Mouse (Mus musculus) hindbrain, embryonic 16.5 days (tissue): Measurements from ENCODE around the gene Ccdc160. TPM values are rescaled to one million over a fixed set of nuclear protein-coding genes. Genes with fewer than 3 reads are reported as not detected.

Source experiments
- ATAC-seq: fragments of 200-750 bp; cut with Nextera tagmentation; 2 replicates; pipeline ENCODE4 v1.8.0; 2017; ENCODE audit warnings: moderate TSS enrichment, moderate library complexity
- H3K27ac ChIP-seq: fragments of 300-500 bp; sonication (generic); 2 replicates; pipeline ENCODE4 v1.5.1; 2014; ENCODE audit warnings: low read depth, mild to moderate bottlenecking, control low read depth, low read length, moderate library complexity
- H3K27me3 ChIP-seq: fragments of 300-500 bp; sonication (generic); replicated peaks from 2 replicates; pipeline ENCODE4 v1.6.1; 2014; ENCODE audit warnings: low read length; ENCODE audit not compliant: control insufficient read depth, insufficient read depth
- H3K36me3 ChIP-seq: fragments of 300-500 bp; sonication (generic); 2 replicates; pipeline ENCODE4 v1.6.1; 2014; ENCODE audit warnings: mild to moderate bottlenecking, low read length, moderate library complexity, mixed read lengths; ENCODE audit not compliant: control insufficient read depth, insufficient read depth
- H3K4me1 ChIP-seq: fragments of 300-500 bp; sonication (generic); 2 replicates; pipeline ENCODE4 v1.6.1; 2014; ENCODE audit warnings: low read depth, low read length; ENCODE audit not compliant: control insufficient read depth, insufficient read depth
- H3K4me2 ChIP-seq: fragments of 300-500 bp; sonication (generic); 2 replicates; pipeline ENCODE4 v1.6.1; 2014; ENCODE audit warnings: mild to moderate bottlenecking, low read length, control low read depth, moderate library complexity
- H3K4me3 ChIP-seq: fragments of 300-500 bp; sonication (generic); 2 replicates; pipeline ENCODE4 v1.5.1; 2014; ENCODE audit warnings: mild to moderate bottlenecking, low read length, control low read depth, moderate library complexity
- H3K9ac ChIP-seq: fragments of 300-500 bp; sonication (generic); 2 replicates; pipeline ENCODE4 v1.6.1; 2014; ENCODE audit warnings: low read depth, mild to moderate bottlenecking, control low read depth, low read length, moderate library complexity
- H3K9me3 ChIP-seq: fragments of 300-500 bp; sonication (generic); 2 replicates; pipeline ENCODE4 v1.6.1; 2014; ENCODE audit warnings: mild to moderate bottlenecking, low read length, moderate library complexity; ENCODE audit not compliant: control insufficient read depth
- WGBS: fragments of 180-500 bp; shearing (Covaris S2); extraction: QIAGEN DNeasy Blood & Tissue Kit; methylation state at CpG from one replicate; pipeline ENCODE4 v1.1.7; 2014; 5-methylcytosine and 5-hydroxymethylcytosine counted together
- polyA plus RNA-seq: library from polyadenylated mRNA; unstranded; fragments of >200 nt; fragmentation: Nextera tagmentation; extraction: Ambion mirVana; gene quantifications from 2 replicates; pipeline ENCODE4 v1.2.1, GENCODE M21; 2015

Ccdc160 gene
- 6.9 and 8.4 TPM in 2 replicates for polyA plus RNA-seq

GRCm38 (mm10) chrX:52790980-52791593, at the start of gene Ccdc160:
Gene Ccdc160 (plus strand): TSS chrX:52791200.
- no peaks in the 10 kb centered on the region for H3K36me3 ChIP-seq
- peak within 1 kb of the TSS; percentile 39 for H3K9ac ChIP-seq
- WGBS = 16% methylated on average over 26 of the region's 26 CpGs
- peak within 1 kb of the TSS; percentile 53 for H3K4me2 ChIP-seq
- no peaks in the 10 kb centered on the region for H3K27me3 ChIP-seq
- peak within 1 kb of the TSS; percentile 4; the same call in 1 of the 2 replicates for H3K27ac ChIP-seq
- no peaks in the 10 kb centered on the region; the same call in 1 of the 2 replicates for H3K4me1 ChIP-seq
- H3K9me3 ChIP-seq = no peaks in the 10 kb centered on the region
- H3K4me3 ChIP-seq = peak within 1 kb of the TSS; percentile 41
- peak; percentile 100 for ATAC-seq

- Histone ChIP-seq H3K4me2 (peak overlapping the region; percentile 85), H3K9me3 (no peaks in the 10 kb centered on the region), H3K27me3 (peaks cover 3% of the 10 kb centered on the region; the same call in 1 of the 2 replicates), H3K9ac (no peak overlapping the region; the same call in 1 of the 2 replicates), H3K36me3 (no peaks in the 10 kb centered on the region), H3K4me3 (peak overlapping the region; percentile 50), H3K27ac (no peak overlapping the region), H3K4me1 (no peaks in the 10 kb centered on the region)
- ATAC-seq = no peak
- WGBS = 15% methylated on average over 15 of the region's 15 CpGs
Observed at GRCm38 (mm10) chrX:52743781-52744180, 47.2 kb upstream of the Ccdc160 start.

- Histone ChIP-seq H3K27ac (no peak overlapping the region), H3K36me3 (no peaks in the 10 kb centered on the region), H3K4me3 (peak overlapping the region; percentile 50), H3K4me2 (peak overlapping the region; percentile 85), H3K27me3 (peaks cover 3% of the 10 kb centered on the region; the same call in 1 of the 2 replicates), H3K4me1 (no peaks in the 10 kb centered on the region), H3K9ac (peak overlapping the region; percentile 44), H3K9me3 (no peaks in the 10 kb centered on the region)
- WGBS = 25% methylated on average over 40 of the region's 50 CpGs
- ATAC-seq = peak; percentile 68
Observed at GRCm38 (mm10) chrX:52744201-52745051, 46.6 kb upstream of the Ccdc160 start.

- Histone ChIP-seq H3K9ac (no peak overlapping the region), H3K27me3 (peaks cover 3% of the 10 kb centered on the region; the same call in 1 of the 2 replicates), H3K4me3 (no peak overlapping the region), H3K36me3 (no peaks in the 10 kb centered on the region), H3K27ac (no peak overlapping the region), H3K4me1 (no peaks in the 10 kb centered on the region), H3K9me3 (no peaks in the 10 kb centered on the region), H3K4me2 (no peak overlapping the region)
- 15% methylated on average over 6 of the region's 8 CpGs for WGBS
- ATAC-seq = no peak
Observed at GRCm38 (mm10) chrX:52745462-52745861, 45.5 kb upstream of the Ccdc160 start.

- Histone ChIP-seq H3K9me3 (no peaks in the 10 kb centered on the region), H3K9ac (no peak overlapping the region), H3K4me1 (no peaks in the 10 kb centered on the region), H3K36me3 (no peaks in the 10 kb centered on the region), H3K4me2 (no peak overlapping the region), H3K27ac (no peak overlapping the region), H3K4me3 (no peak overlapping the region), H3K27me3 (peaks cover 3% of the 10 kb centered on the region; the same call in 1 of the 2 replicates)
- no peak for ATAC-seq
- WGBS = 10% methylated on average over 10 of the region's 10 CpGs
Observed at GRCm38 (mm10) chrX:52745917-52746316, 45.1 kb upstream of the Ccdc160 start.

- Histone ChIP-seq H3K4me2 (no peak overlapping the region), H3K27ac (no peak overlapping the region), H3K4me1 (no peaks in the 10 kb centered on the region), H3K36me3 (no peaks in the 10 kb centered on the region), H3K9me3 (no peaks in the 10 kb centered on the region), H3K27me3 (peaks cover 3% of the 10 kb centered on the region; the same call in 1 of the 2 replicates), H3K4me3 (no peak overlapping the region), H3K9ac (no peak overlapping the region)
- no peak for ATAC-seq
- 32% methylated on average over 1 of the region's 1 CpGs for WGBS
Observed at GRCm38 (mm10) chrX:52746849-52747248, 44.2 kb upstream of the Ccdc160 start.

GRCm38 (mm10) chrX:52753491-52754085, 37.4 kb upstream of the Ccdc160 start:
- no peaks in the 10 kb centered on the region for H3K36me3 ChIP-seq
- no peak overlapping the region for H3K9ac ChIP-seq
- H3K4me2 ChIP-seq = no peak overlapping the region
- ATAC-seq = no peak
- no peaks in the 10 kb centered on the region for H3K4me1 ChIP-seq
- H3K4me3 ChIP-seq = no peak overlapping the region
- no peaks in the 10 kb centered on the region for H3K9me3 ChIP-seq
- H3K27ac ChIP-seq = no peak overlapping the region
- H3K27me3 ChIP-seq = no peaks in the 10 kb centered on the region
- 33% methylated on average over 6 of the region's 6 CpGs for WGBS

GRCm38 (mm10) chrX:52757164-52757563, 33.8 kb upstream of the Ccdc160 start:
- Histone ChIP-seq H3K9me3 (no peaks in the 10 kb centered on the region), H3K36me3 (no peaks in the 10 kb centered on the region), H3K9ac (no peak overlapping the region), H3K27me3 (no peaks in the 10 kb centered on the region), H3K4me2 (no peak overlapping the region), H3K27ac (no peak overlapping the region), H3K4me1 (no peaks in the 10 kb centered on the region), H3K4me3 (no peak overlapping the region)
- 85% methylated on average over 3 of the region's 3 CpGs for WGBS
- no peak for ATAC-seq

- WGBS = 73% methylated on average over 2 of the region's 2 CpGs
- no peak overlapping the region for H3K4me2 ChIP-seq
- no peaks in the 10 kb centered on the region for H3K36me3 ChIP-seq
- no peaks in the 10 kb centered on the region for H3K9me3 ChIP-seq
- H3K4me3 ChIP-seq = no peak overlapping the region
- no peak overlapping the region for H3K27ac ChIP-seq
- no peak for ATAC-seq
- no peak overlapping the region for H3K9ac ChIP-seq
- H3K27me3 ChIP-seq = no peaks in the 10 kb centered on the region
- no peaks in the 10 kb centered on the region for H3K4me1 ChIP-seq
Observed at GRCm38 (mm10) chrX:52759232-52759631, 31.8 kb upstream of the Ccdc160 start.
